Mouse (Mus musculus) CH12.LX (cell line): ENCODE data around the gene Nhlrc4.

Experiments
- JUND ChIP-seq: conservative IDR thresholded peaks from 2 replicates; pipeline ENCODE4 v1.6.1; 2011; ENCODE audit warnings: low read depth, low read length, improper control_type of control experiment
- TBP ChIP-seq: conservative IDR thresholded peaks from 2 replicates; pipeline ENCODE4 v1.6.1; 2011; ENCODE audit warnings: low read depth, low read length, improper control_type of control experiment
- ZC3H11A ChIP-seq: IDR thresholded peaks from 2 replicates; pipeline ENCODE4 v1.6.1; 2012; ENCODE audit warnings: low read depth, mild to moderate bottlenecking, inconsistent platforms, low read length, improper control_type of control experiment

DNA sequence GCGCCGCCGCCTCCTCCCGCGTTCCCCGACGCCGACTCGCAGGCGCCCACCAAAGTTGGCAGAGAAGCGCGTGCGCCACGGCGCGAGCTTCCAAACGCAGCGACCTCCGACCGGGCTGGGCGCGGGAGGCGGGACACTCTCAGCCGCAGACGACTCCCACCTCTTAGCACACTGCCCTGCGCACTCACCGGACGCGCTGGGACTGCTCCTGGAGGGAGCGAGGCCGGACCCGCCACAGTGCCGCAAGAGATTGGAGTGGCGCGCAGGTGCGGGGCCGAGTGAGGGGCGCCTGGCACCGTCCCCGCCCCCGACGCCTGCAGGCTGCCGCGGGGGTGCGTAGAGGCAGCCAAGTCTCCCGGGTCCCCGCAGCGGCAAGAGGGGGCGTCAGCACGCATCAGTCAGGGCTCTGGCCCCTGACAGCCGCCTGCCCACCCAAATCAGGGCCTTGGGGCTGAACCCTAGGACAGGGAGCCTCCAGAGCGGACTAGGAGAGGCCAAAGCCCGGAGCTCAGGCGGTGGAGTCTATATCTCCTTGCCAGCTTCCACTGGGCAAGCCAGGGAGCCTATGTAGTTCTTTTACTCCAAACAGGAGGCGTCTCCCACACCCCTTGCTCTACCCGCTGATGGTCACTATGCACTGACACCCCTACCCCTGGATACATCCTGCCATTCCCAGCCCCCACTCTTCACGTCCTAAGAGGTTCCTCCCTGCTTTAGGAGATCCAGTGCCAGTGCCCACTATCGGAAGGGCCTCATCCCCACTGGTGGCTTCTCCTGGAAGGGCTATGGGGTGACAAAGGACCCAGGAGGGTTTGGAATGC, 7.3 kb upstream of the Nhlrc4 start, which contains the start of gene A930017K11Rik:
- TF ChIP-seq JUND, result no peak
- no peak for TF ChIP-seq ZC3H11A
- no peak for TF ChIP-seq TBP
